Mouse (Mus musculus) CH12.LX (cell line): ENCODE measurements around the gene Slc1a7.

ENCODE experiments used
- CTCF ChIP-seq, 2 experiments: IDR thresholded peaks in 1 of 2; conservative IDR thresholded peaks in 1 of 2; 2 replicates each; pipeline ENCODE4 v1.5.1; 2011 to 2012; ENCODE audit warnings: low read depth in 2 of 2, low read length in 2 of 2, improper control_type of control experiment in 1 of 2, inconsistent platforms in 1 of 2, mild to moderate bottlenecking in 1 of 2, moderate library complexity in 1 of 2
- E2F4 ChIP-seq: IDR thresholded peaks from 2 replicates; pipeline ENCODE4 v1.6.1; 2011; ENCODE audit warnings: low read depth, low read length, improper control_type of control experiment; ENCODE audit not compliant: insufficient replicate concordance
- MAFK ChIP-seq: IDR thresholded peaks from 2 replicates; pipeline ENCODE4 v1.6.1; 2011; ENCODE audit warnings: low read length, improper control_type of control experiment; ENCODE audit not compliant: insufficient replicate concordance
- SIN3A ChIP-seq: IDR thresholded peaks from 2 replicates; pipeline ENCODE4 v1.6.1; 2012; ENCODE audit warnings: low read length, improper control_type of control experiment, inconsistent platforms
- USF1 ChIP-seq: IDR thresholded peaks from 2 replicates; pipeline ENCODE4 v1.6.1; 2014; ENCODE audit warnings: low read depth, mild to moderate bottlenecking, inconsistent platforms, low read length, improper control_type of control experiment

- TF ChIP-seq E2F4 (no peak), USF1 (no peak), MAFK (no peak), CTCF (conservative IDR thresholded peaks at IDR 0.05 in 1 of 2, IDR thresholded peaks at IDR 0.05 in 1 of 2; ENCODE audit: low read depth in 2 of 2, low read length in 2 of 2) (no peak), SIN3A (no peak)
These were observed 47.8 kb upstream of the Slc1a7 start for GRCm38 (mm10) chr4:107920336-107920735.
